Mouse (Mus musculus) erythroid progenitor cell, adult 5-6 weeks (primary cell): ENCODE data around the gene Lnp1. TPM values are rescaled to one million over a fixed set of nuclear protein-coding genes. Genes with fewer than 3 reads are reported as not detected.

Experiments
- total RNA-seq, 2 experiments: library from RNA; stranded (forward) in 1 of 2; stranded (reverse) in 1 of 2; fragments of 150-400 nt in 1 of 2; fragments of 186-747, 209-891 nt in 1 of 2; gene quantifications; 2 replicates each; pipeline versions ENCODE4 v1.2.3 to v1.2.4; 2015 to 2017; ENCODE audit warnings: low replicate concordance in 2 of 2

The Lnp1 gene
- total RNA-seq, 2 experiments from 2014 or later: not detected

Other genes starting within 250 kb of the Lnp1 start
- 32.8 and 65.0 TPM in 2 replicates for gene Tfg, start 210.6 kb downstream of the Lnp1 start, total RNA-seq (2015; ENCODE audit: low replicate concordance)
- 23.1 and 55.2 TPM in 2 replicates for gene Tfg, start 210.6 kb downstream of the Lnp1 start, total RNA-seq (2017; ENCODE audit: low replicate concordance)
- 1.8 and 6.7 TPM in 2 replicates for gene Adgrg7, start 132.2 kb downstream of the Lnp1 start, total RNA-seq (2015; ENCODE audit: low replicate concordance)
- 0.26 and 2.0 TPM in 2 replicates for gene Adgrg7, start 132.2 kb downstream of the Lnp1 start, total RNA-seq (2017; ENCODE audit: low replicate concordance)
- not detected in 2 replicates for gene Tmem45a, start 41.9 kb downstream of the Lnp1 start, total RNA-seq (2015; ENCODE audit: low replicate concordance)
- not detected in 2 replicates for gene Tmem45a, start 41.9 kb downstream of the Lnp1 start, total RNA-seq (2017; ENCODE audit: low replicate concordance)
- gene Tmem45a2, start 143.3 kb upstream of the Lnp1 start, total RNA-seq (2015; ENCODE audit: low replicate concordance): not detected in 2 replicates
- not detected in 2 replicates for gene Tmem45a2, start 143.3 kb upstream of the Lnp1 start, total RNA-seq (2017; ENCODE audit: low replicate concordance)
- 16.8 and 21.3 TPM in 2 replicates for gene Tomm70a, start 193.6 kb upstream of the Lnp1 start, total RNA-seq (2015; ENCODE audit: low replicate concordance)
- gene Tomm70a, start 193.6 kb upstream of the Lnp1 start, total RNA-seq (2017; ENCODE audit: low replicate concordance): 11.4 and 18.1 TPM in 2 replicates
- gene Nit2, start 239.3 kb upstream of the Lnp1 start, total RNA-seq (2015; ENCODE audit: low replicate concordance): 10.8 and 14.7 TPM in 2 replicates
- 0.39 TPM in 1 of 2 replicates, not detected in the other for gene Nit2, start 239.3 kb upstream of the Lnp1 start, total RNA-seq (2017; ENCODE audit: low replicate concordance)